Mouse (Mus musculus) small intestine, adult 2 months (tissue): ENCODE results near the gene Pacrg.

ENCODE experiments used
- CTCF ChIP-seq: fragments of 200-500 bp; IDR thresholded peaks from 2 replicates; pipeline ENCODE4 v1.5.1; 2012; ENCODE audit warnings: low read depth, mild to moderate bottlenecking, control low read depth, inconsistent platforms, low read length, moderate library complexity, mixed read lengths; ENCODE audit not compliant: insufficient replicate concordance, insufficient read length; ENCODE audit errors: extremely low read depth
- POLR2A ChIP-seq: fragments of 200-500 bp; IDR thresholded peaks from 2 replicates; pipeline ENCODE4 v1.6.1; 2012; ENCODE audit warnings: low read depth, mild to moderate bottlenecking, control low read depth, inconsistent platforms, low read length, moderate library complexity

DNA sequence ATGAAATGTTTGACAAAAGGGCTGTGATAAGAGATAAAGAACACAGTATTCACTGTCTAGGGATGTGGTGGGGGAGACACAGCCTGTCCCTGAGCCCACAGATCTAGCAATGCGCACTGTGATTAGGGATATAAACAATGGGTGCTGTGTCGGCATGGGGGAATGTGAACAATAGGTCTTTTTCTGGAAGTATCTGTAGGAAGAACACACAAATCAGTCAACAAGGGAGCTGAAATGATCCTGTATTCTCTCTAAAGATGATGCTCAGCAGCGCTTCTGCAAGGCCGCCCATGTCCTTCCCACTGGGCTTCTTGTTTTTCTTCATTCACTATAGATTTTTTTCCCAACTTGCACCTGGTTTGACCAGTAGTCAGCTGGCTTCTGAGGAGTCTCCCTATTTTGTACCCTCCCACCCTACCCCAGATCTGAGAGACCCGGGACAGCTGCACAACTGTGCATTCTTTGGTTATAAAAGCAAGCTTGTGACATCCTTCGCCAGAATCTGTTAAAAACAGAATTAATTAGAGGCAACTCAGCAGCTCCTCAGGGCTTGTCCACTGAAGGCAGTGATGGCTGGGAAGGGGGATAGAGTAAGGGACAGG lies 356.1 kb downstream of the Pacrg start:
- TF ChIP-seq CTCF (no peak), POLR2A (no peak)
